Mouse (Mus musculus): ENCODE measurements around the gene Col27a1.

- TF ChIP-seq CTCF (IDR thresholded peaks at IDR 0.05; ENCODE audit: insufficient read depth, low read length), result no peak
- TF ChIP-seq POLR2A (IDR thresholded peaks at IDR 0.05; ENCODE audit: borderline replicate concordance, extremely low read depth, low read depth, low read length), result no peak
These were observed 8.4 kb downstream of the Col27a1 start for GRCm38 (mm10) chr4:63222246-63222645.
